Mouse (Mus musculus): ENCODE data around the gene Nfe2l3. TPM values are rescaled to one million over a fixed set of nuclear protein-coding genes. Genes with fewer than 3 reads are reported as not detected.
"Not testable (repeated sequence)": the region's sequence is repeated elsewhere in the genome, so short reads cannot be mapped to it uniquely, and the experiment has no call there.

The Nfe2l3 gene
- 3.8 and 4.5 TPM in 2 replicates for polyA plus RNA-seq (2016; fragmentation: Nextera tagmentation; extraction: Ambion mirVana)

GRCm38 (mm10) chr6:51432535-51433397, at the start of gene Nfe2l3:
Gene Nfe2l3 (plus strand): TSS chr6:51432670.
- H3K9me3 ChIP-seq (replicated peaks) = no peaks in the 10 kb centered on the region
- no peaks in the 10 kb centered on the region for H3K36me3 ChIP-seq
- 1% methylated on average over 70 of the region's 74 CpGs for WGBS
- H3K4me3 ChIP-seq = peak within 1 kb of the TSS; percentile 50
- peaks cover 6% of the 10 kb centered on the region for H3K4me1 ChIP-seq
- H3K4me2 ChIP-seq (replicated peaks) = peak within 1 kb of the TSS; percentile 88
- H3K9ac ChIP-seq = peak within 1 kb of the TSS; percentile 70
- H3K27ac ChIP-seq = no peak within 1 kb of the TSS
- H3K27me3 ChIP-seq = peaks cover 35% of the 10 kb centered on the region
- ATAC-seq (ENCODE audit: low FRiP score) = peak; percentile 81

- no peaks in the 10 kb centered on the region for H3K9me3 ChIP-seq (replicated peaks)
- no peaks in the 10 kb centered on the region for H3K36me3 ChIP-seq
- WGBS = 14% methylated on average over 26 of the region's 26 CpGs
- no peaks in the 10 kb centered on the region for H3K27me3 ChIP-seq
- H3K4me1 ChIP-seq = peaks cover 10% of the 10 kb centered on the region; the same call in 1 of the 2 replicates
- peak overlapping the region; percentile 75 for H3K27ac ChIP-seq
- peak overlapping the region; percentile 53 for H3K9ac ChIP-seq
- H3K4me3 ChIP-seq = peak overlapping the region; percentile 12; the same call in 1 of the 2 replicates
- H3K4me2 ChIP-seq (replicated peaks) = peak overlapping the region; percentile 46
- ATAC-seq (ENCODE audit: low FRiP score) = peak; percentile 50
Observed at GRCm38 (mm10) chr6:51383769-51384755, 48.4 kb upstream of the Nfe2l3 start.

- H3K4me2 ChIP-seq (replicated peaks) = no peak overlapping the region
- H3K36me3 ChIP-seq = no peaks in the 10 kb centered on the region
- H3K4me3 ChIP-seq = no peak overlapping the region
- H3K27me3 ChIP-seq = no peaks in the 10 kb centered on the region
- no peak overlapping the region for H3K27ac ChIP-seq
- no peaks in the 10 kb centered on the region for H3K9me3 ChIP-seq (replicated peaks)
- 0 out of 2 replicates have a peak, but pooled peaks cover 5% of the 10 kb centered on the region for H3K4me1 ChIP-seq
- ATAC-seq (ENCODE audit: low FRiP score) = no peak
- H3K9ac ChIP-seq = no peak overlapping the region
- WGBS = 54% methylated on average over 11 of the region's 11 CpGs
Observed at GRCm38 (mm10) chr6:51390505-51390904, 42.0 kb upstream of the Nfe2l3 start.

DNA sequence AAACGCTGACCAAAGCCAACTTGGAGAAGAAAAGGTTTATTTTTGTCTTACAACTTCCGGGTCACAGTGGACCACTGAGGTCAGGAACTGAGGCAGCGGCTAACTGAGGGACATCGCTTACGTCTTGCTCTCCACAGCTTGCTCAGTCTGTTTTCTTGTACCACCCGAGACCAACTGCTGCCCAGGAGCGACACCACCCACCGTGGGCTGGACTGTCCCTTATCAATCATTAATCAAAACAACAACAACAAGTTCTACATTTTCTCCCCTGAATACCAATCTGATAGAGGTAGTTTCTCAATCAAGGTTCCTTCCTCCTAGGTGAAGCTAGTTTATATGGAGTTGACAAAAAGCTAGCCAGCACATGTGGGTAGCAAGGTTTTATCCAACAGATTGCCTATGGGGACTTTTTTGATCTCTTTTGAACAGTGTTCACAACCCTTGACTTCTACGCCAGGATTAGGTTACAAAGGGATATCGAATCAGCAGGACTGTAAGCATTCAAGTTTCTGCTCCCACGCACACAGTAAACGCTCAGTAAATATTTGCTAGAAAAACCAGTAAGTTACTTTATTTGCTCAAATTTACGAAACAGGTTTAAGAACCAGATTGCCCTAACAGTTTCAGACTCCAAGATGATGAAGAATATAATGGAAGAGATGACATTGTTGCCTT, 40.5 kb upstream of the Nfe2l3 start:
- WGBS = 60% methylated on average over 13 of the region's 13 CpGs
- no peaks in the 10 kb centered on the region for H3K9me3 ChIP-seq (replicated peaks)

GRCm38 (mm10) chr6:51393341-51394128, 38.9 kb upstream of the Nfe2l3 start:
- H3K27ac ChIP-seq = no peak overlapping the region

More for the DNA sequence above, 40.5 kb upstream of the Nfe2l3 start:
- Histone ChIP-seq H3K4me3 (no peak overlapping the region), H3K9ac (no peak overlapping the region), H3K4me2 (replicated peaks) (no peak overlapping the region), H3K27ac (no peak overlapping the region), H3K36me3 (no peaks in the 10 kb centered on the region), H3K27me3 (no peaks in the 10 kb centered on the region), H3K4me1 (0 out of 2 replicates have a peak, but pooled peaks cover 5% of the 10 kb centered on the region)
- no peak for ATAC-seq (ENCODE audit: low FRiP score)

GRCm38 (mm10) chr6:51394367-51394766, 38.1 kb upstream of the Nfe2l3 start:
- H3K4me2 ChIP-seq (replicated peaks); H3K9ac ChIP-seq; H3K9me3 ChIP-seq (replicated peaks); H3K27me3 ChIP-seq; H3K27ac ChIP-seq; H3K4me3 ChIP-seq; ATAC-seq (ENCODE audit: low FRiP score); H3K36me3 ChIP-seq: not testable (repeated sequence)
- WGBS = 87% methylated on average over 8 of the region's 8 CpGs
- peaks cover 12% of the 10 kb centered on the region for H3K4me1 ChIP-seq

More at GRCm38 (mm10) chr6:51393341-51394128, 38.9 kb upstream of the Nfe2l3 start:
- Histone ChIP-seq H3K9ac (no peak overlapping the region), H3K27me3 (no peaks in the 10 kb centered on the region), H3K4me2 (replicated peaks) (no peak overlapping the region), H3K4me3 (no peak overlapping the region), H3K36me3 (no peaks in the 10 kb centered on the region), H3K9me3 (replicated peaks) (no peaks in the 10 kb centered on the region), H3K4me1 (0 out of 2 replicates have a peak, but pooled peaks cover 5% of the 10 kb centered on the region)
- WGBS = 71% methylated on average over 6 of the region's 6 CpGs
- ATAC-seq (ENCODE audit: low FRiP score) = no peak

DNA sequence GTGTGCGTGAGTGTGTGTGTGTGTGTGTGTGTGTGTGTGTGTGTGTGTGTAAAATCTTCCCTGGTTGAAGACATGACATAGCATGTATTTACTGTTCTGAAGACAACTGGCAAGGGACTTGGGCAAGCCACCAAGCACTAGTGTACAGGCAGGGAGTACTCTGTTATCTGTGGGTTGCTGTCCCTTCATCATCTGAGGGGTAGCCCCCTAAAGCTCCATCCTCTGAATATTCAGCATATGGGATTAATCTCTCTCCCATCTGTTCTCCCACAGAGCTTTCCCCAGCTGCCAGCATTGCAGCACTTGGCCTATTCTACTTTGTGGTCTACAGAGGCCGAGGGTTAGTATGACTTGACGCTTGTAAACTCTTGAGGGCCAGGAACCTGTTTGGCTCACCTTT, 37.5 kb upstream of the Nfe2l3 start:
- H3K4me1 ChIP-seq = peaks cover 13% of the 10 kb centered on the region
- not testable (repeated sequence) for H3K4me3 ChIP-seq; H3K4me2 ChIP-seq (replicated peaks); H3K9ac ChIP-seq; H3K27ac ChIP-seq; H3K9me3 ChIP-seq (replicated peaks); ATAC-seq (ENCODE audit: low FRiP score); H3K27me3 ChIP-seq; H3K36me3 ChIP-seq
- 60% methylated on average over 3 of the region's 3 CpGs for WGBS

GRCm38 (mm10) chr6:51395486-51395885, 37.0 kb upstream of the Nfe2l3 start:
- WGBS = 52% methylated on average over 9 of the region's 9 CpGs
- H3K27ac ChIP-seq = no peak overlapping the region
- H3K27me3 ChIP-seq = no peaks in the 10 kb centered on the region
- no peak overlapping the region for H3K9ac ChIP-seq
- no peak overlapping the region for H3K4me3 ChIP-seq
- ATAC-seq (ENCODE audit: low FRiP score) = no peak
- H3K36me3 ChIP-seq = no peaks in the 10 kb centered on the region
- no peak overlapping the region for H3K4me2 ChIP-seq (replicated peaks)
- no peaks in the 10 kb centered on the region for H3K9me3 ChIP-seq (replicated peaks)
- peaks cover 11% of the 10 kb centered on the region for H3K4me1 ChIP-seq

DNA sequence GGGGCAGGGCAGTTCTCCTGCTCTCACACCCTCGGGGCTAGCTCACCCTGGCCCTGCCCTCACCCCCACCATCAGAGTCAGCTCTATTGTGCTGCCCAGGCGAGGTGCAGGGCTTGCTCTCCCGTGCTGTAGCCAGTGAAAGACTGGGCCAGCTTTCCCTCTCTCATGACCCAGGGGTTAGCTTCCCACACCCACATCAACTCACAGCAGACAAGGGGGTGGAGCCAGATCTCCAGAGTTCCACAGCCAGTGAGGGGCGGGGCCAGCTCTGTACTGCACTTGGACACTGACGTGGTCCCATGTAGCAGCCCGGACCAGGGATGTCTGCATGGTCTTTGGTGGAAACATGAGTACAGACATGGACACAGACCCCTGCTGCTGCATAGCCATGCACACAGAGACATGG, 33.4 kb upstream of the Nfe2l3 start:
- 15% methylated on average over 6 of the region's 6 CpGs for whole genome bisulfite sequencing
- Histone ChIP-seq H3K9ac (no peak overlapping the region), H3K4me2 (replicated peaks) (0 out of 2 replicates have a peak overlapping the region, but pooled peaks have one; percentile 17), H3K4me1 (peaks cover 8% of the 10 kb centered on the region), H3K4me3 (no peak overlapping the region), H3K27ac (peak overlapping the region; percentile 26; the same call in 1 of the 2 replicates), H3K36me3 (no peaks in the 10 kb centered on the region), H3K9me3 (replicated peaks) (no peaks in the 10 kb centered on the region), H3K27me3 (no peaks in the 10 kb centered on the region)
- peak; percentile 74 for ATAC-seq (ENCODE audit: low FRiP score)

GRCm38 (mm10) chr6:51401294-51401693, 31.2 kb upstream of the Nfe2l3 start:
- no peaks in the 10 kb centered on the region for H3K27me3 ChIP-seq
- ATAC-seq (ENCODE audit: low FRiP score) = no peak
- no peaks in the 10 kb centered on the region for H3K36me3 ChIP-seq
- H3K9ac ChIP-seq = no peak overlapping the region
- H3K9me3 ChIP-seq (replicated peaks) = no peaks in the 10 kb centered on the region
- 67% methylated on average over 6 of the region's 6 CpGs for WGBS
- H3K4me3 ChIP-seq = no peak overlapping the region
- no peak overlapping the region for H3K27ac ChIP-seq
- H3K4me1 ChIP-seq = peaks cover 8% of the 10 kb centered on the region
- no peak overlapping the region for H3K4me2 ChIP-seq (replicated peaks)

DNA sequence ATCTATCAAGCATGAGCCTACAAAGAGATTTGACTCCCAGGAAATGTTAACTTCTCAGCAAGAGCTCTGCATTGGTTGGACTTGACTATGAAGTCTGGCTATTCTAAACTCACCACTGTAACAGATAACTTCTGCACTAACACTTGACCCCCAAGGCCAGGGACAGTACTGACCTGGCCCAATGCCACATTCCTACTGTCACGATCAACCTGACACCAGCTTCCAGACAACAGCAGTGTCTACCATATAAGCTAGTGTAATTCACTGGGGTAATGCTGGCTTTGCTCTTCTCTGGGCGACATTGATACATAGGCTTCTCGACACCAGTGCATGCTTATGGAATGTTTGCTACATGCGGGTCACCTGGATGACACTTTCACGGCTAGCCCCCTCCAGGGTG, 28.9 kb upstream of the Nfe2l3 start:
- no peaks in the 10 kb centered on the region for H3K9me3 ChIP-seq (replicated peaks)
- 93% methylated on average over 5 of the region's 5 CpGs for WGBS
- ATAC-seq (ENCODE audit: low FRiP score) = no peak
- no peak overlapping the region for H3K9ac ChIP-seq
- H3K27me3 ChIP-seq = no peaks in the 10 kb centered on the region
- H3K4me1 ChIP-seq = peaks cover 8% of the 10 kb centered on the region
- no peaks in the 10 kb centered on the region for H3K36me3 ChIP-seq
- H3K4me3 ChIP-seq = no peak overlapping the region
- H3K4me2 ChIP-seq (replicated peaks) = no peak overlapping the region
- no peak overlapping the region for H3K27ac ChIP-seq
